Mouse (Mus musculus) liver, embryonic 16.5 days (tissue): Measurements from ENCODE around the gene Srpk2. TPM values are rescaled to one million over a fixed set of nuclear protein-coding genes. Genes with fewer than 3 reads are reported as not detected.

Source experiments
- ATAC-seq: fragments of 200-750 bp; cut with Nextera tagmentation; 2 replicates; pipeline ENCODE4 v1.8.0; 2017; ENCODE audit warnings: low read depth, mild to moderate bottlenecking, moderate number of reproducible peaks, moderate library complexity
- H3K27ac ChIP-seq: fragments of 300-500 bp; sonication (generic); 2 replicates; pipeline ENCODE4 v1.5.1; 2014; ENCODE audit warnings: mild to moderate bottlenecking, low read length
- H3K27me3 ChIP-seq: fragments of 300-500 bp; sonication (generic); 2 replicates; pipeline ENCODE4 v1.6.1; 2014; ENCODE audit warnings: low read depth, low read length, mixed read lengths; ENCODE audit not compliant: control insufficient read depth, insufficient read depth
- H3K36me3 ChIP-seq: fragments of 300-500 bp; sonication (generic); 2 replicates; pipeline ENCODE4 v1.6.1; 2014; ENCODE audit warnings: mild to moderate bottlenecking; ENCODE audit not compliant: control insufficient read depth, insufficient read depth
- H3K4me1 ChIP-seq: fragments of 300-500 bp; sonication (generic); 2 replicates; pipeline ENCODE4 v1.6.1; 2014; ENCODE audit warnings: low read depth, low read length, mixed read lengths; ENCODE audit not compliant: control insufficient read depth
- H3K4me2 ChIP-seq: fragments of 300-500 bp; sonication (generic); 2 replicates; pipeline ENCODE4 v1.6.1; 2014; ENCODE audit warnings: low read depth, low read length, mixed read lengths
- H3K4me3 ChIP-seq: fragments of 300-500 bp; sonication (generic); 2 replicates; pipeline ENCODE4 v1.5.1; 2014; ENCODE audit warnings: low read depth, mild to moderate bottlenecking, low read length
- H3K9ac ChIP-seq: fragments of 300-500 bp; sonication (generic); 2 replicates; pipeline ENCODE4 v1.6.1; 2014; ENCODE audit warnings: low read depth, low read length
- H3K9me3 ChIP-seq: fragments of 300-500 bp; sonication (generic); replicated peaks from 2 replicates; pipeline ENCODE4 v1.6.1; 2016; ENCODE audit warnings: low read length; ENCODE audit not compliant: control insufficient read depth
- WGBS: fragments of 180-500 bp; shearing (Covaris S2); extraction: QIAGEN DNeasy Blood & Tissue Kit; methylation state at CpG from one replicate; pipeline ENCODE4 v1.1.7; 2014; ENCODE audit not compliant: insufficient replicate concordance; 5-methylcytosine and 5-hydroxymethylcytosine counted together
- polyA plus RNA-seq: library from polyadenylated mRNA; unstranded; fragments of >200 nt; fragmentation: Nextera tagmentation; extraction: Ambion mirVana; gene quantifications from 2 replicates; pipeline ENCODE4 v1.2.1, GENCODE M21; 2015

Gene Srpk2
- polyA plus RNA-seq, 1 experiment from 2014 or later, result 6.6 TPM

- ATAC-seq, result no peak
- WGBS, result 0% methylated on average over 1 of the region's 1 CpGs
- Histone ChIP-seq H3K4me1 (no peaks in the 10 kb centered on the region), H3K36me3 (no peaks in the 10 kb centered on the region), H3K4me2 (no peak overlapping the region), H3K27ac (no peak overlapping the region), H3K27me3 (no peaks in the 10 kb centered on the region), H3K9ac (no peak overlapping the region), H3K4me3 (no peak overlapping the region), H3K9me3 (no peaks in the 10 kb centered on the region)
Observed at GRCm38 (mm10) chr5:23631490-23631889, 52.9 kb downstream of the Srpk2 start.

- no peak overlapping the region for H3K27ac ChIP-seq
- no peaks in the 10 kb centered on the region for H3K4me1 ChIP-seq
- H3K27me3 ChIP-seq, result no peaks in the 10 kb centered on the region
- H3K4me2 ChIP-seq, result no peak overlapping the region
- no peak overlapping the region for H3K4me3 ChIP-seq
- 65% methylated on average over 5 of the region's 5 CpGs for WGBS
- H3K9ac ChIP-seq, result no peak overlapping the region
- H3K36me3 ChIP-seq, result no peaks in the 10 kb centered on the region
- ATAC-seq, result no peak
- no peaks in the 10 kb centered on the region for H3K9me3 ChIP-seq
Observed at GRCm38 (mm10) chr5:23627221-23627620, 57.2 kb downstream of the Srpk2 start.

GRCm38 (mm10) chr5:23626173-23626572 is 58.2 kb downstream of the Srpk2 start:
- WGBS, result 57% methylated on average over 2 of the region's 2 CpGs
- no peak for ATAC-seq
- no peaks in the 10 kb centered on the region for H3K27me3 ChIP-seq
- no peak overlapping the region for H3K4me3 ChIP-seq
- no peaks in the 10 kb centered on the region for H3K36me3 ChIP-seq
- no peaks in the 10 kb centered on the region for H3K9me3 ChIP-seq
- no peak overlapping the region for H3K4me2 ChIP-seq
- H3K9ac ChIP-seq, result no peak overlapping the region
- H3K4me1 ChIP-seq, result no peaks in the 10 kb centered on the region
- H3K27ac ChIP-seq, result no peak overlapping the region

- H3K4me2 ChIP-seq, result no peak overlapping the region
- no peak overlapping the region for H3K4me3 ChIP-seq
- no peaks in the 10 kb centered on the region for H3K9me3 ChIP-seq
- H3K27ac ChIP-seq, result no peak overlapping the region
- no peaks in the 10 kb centered on the region; the same call in 1 of the 2 replicates for H3K4me1 ChIP-seq
- ATAC-seq, result no peak
- no peaks in the 10 kb centered on the region for H3K36me3 ChIP-seq
- H3K27me3 ChIP-seq, result no peaks in the 10 kb centered on the region
- H3K9ac ChIP-seq, result no peak overlapping the region
- WGBS, result 56% methylated on average over 8 of the region's 8 CpGs
Observed at GRCm38 (mm10) chr5:23620621-23621020, 63.8 kb downstream of the Srpk2 start.

GRCm38 (mm10) chr5:23618656-23619055 is 65.8 kb downstream of the Srpk2 start:
- 68% methylated on average over 7 of the region's 7 CpGs for WGBS
- H3K36me3 ChIP-seq, result no peaks in the 10 kb centered on the region
- H3K27ac ChIP-seq, result no peak overlapping the region
- H3K4me3 ChIP-seq, result no peak overlapping the region
- no peaks in the 10 kb centered on the region; the same call in 1 of the 2 replicates for H3K4me1 ChIP-seq
- no peaks in the 10 kb centered on the region for H3K27me3 ChIP-seq
- no peaks in the 10 kb centered on the region for H3K9me3 ChIP-seq
- no peak for ATAC-seq
- no peak overlapping the region for H3K9ac ChIP-seq
- H3K4me2 ChIP-seq, result no peak overlapping the region

GRCm38 (mm10) chr5:23617104-23617415 is 67.4 kb downstream of the Srpk2 start:
- Histone ChIP-seq H3K4me3 (peak overlapping the region; percentile 62), H3K9me3 (no peaks in the 10 kb centered on the region), H3K9ac (peak overlapping the region; percentile 62), H3K27ac (peak overlapping the region; percentile 77), H3K27me3 (no peaks in the 10 kb centered on the region), H3K36me3 (no peaks in the 10 kb centered on the region), H3K4me2 (peak overlapping the region; percentile 69), H3K4me1 (no peaks in the 10 kb centered on the region; the same call in 1 of the 2 replicates)
- ATAC-seq, result peak; percentile 25; the same call in 1 of the 2 replicates
- WGBS, result 11% methylated on average over 5 of the region's 5 CpGs

- H3K36me3 ChIP-seq, result no peaks in the 10 kb centered on the region
- ATAC-seq, result peak; percentile 86
- peak overlapping the region; percentile 63 for H3K4me3 ChIP-seq
- peak overlapping the region; percentile 69 for H3K4me2 ChIP-seq
- H3K4me1 ChIP-seq, result no peaks in the 10 kb centered on the region; the same call in 1 of the 2 replicates
- H3K9me3 ChIP-seq, result no peaks in the 10 kb centered on the region
- H3K27me3 ChIP-seq, result no peaks in the 10 kb centered on the region
- WGBS, result 6% methylated on average over 11 of the region's 11 CpGs
- H3K9ac ChIP-seq, result peak overlapping the region; percentile 62
- peak overlapping the region; percentile 77 for H3K27ac ChIP-seq
Observed at GRCm38 (mm10) chr5:23616270-23617103, 67.9 kb downstream of the Srpk2 start.

GRCm38 (mm10) chr5:23615586-23616269 is 68.7 kb downstream of the Srpk2 start:
- peak overlapping the region; percentile 63 for H3K4me3 ChIP-seq
- H3K9ac ChIP-seq, result peak overlapping the region; percentile 49
- H3K36me3 ChIP-seq, result no peaks in the 10 kb centered on the region
- peak overlapping the region; percentile 74 for H3K27ac ChIP-seq
- ATAC-seq, result peak; percentile 47
- no peaks in the 10 kb centered on the region for H3K9me3 ChIP-seq
- no peaks in the 10 kb centered on the region for H3K27me3 ChIP-seq
- 12% methylated on average over 5 of the region's 5 CpGs for WGBS
- peak overlapping the region; percentile 69 for H3K4me2 ChIP-seq
- no peaks in the 10 kb centered on the region; the same call in 1 of the 2 replicates for H3K4me1 ChIP-seq

GRCm38 (mm10) chr5:23612856-23613255 is 71.6 kb downstream of the Srpk2 start:
- WGBS, result 78% methylated on average over 3 of the region's 3 CpGs
- Histone ChIP-seq H3K27ac (no peak overlapping the region), H3K4me2 (no peak overlapping the region), H3K9me3 (no peaks in the 10 kb centered on the region), H3K27me3 (no peaks in the 10 kb centered on the region), H3K9ac (no peak overlapping the region), H3K36me3 (no peaks in the 10 kb centered on the region), H3K4me3 (no peak overlapping the region), H3K4me1 (no peaks in the 10 kb centered on the region; the same call in 1 of the 2 replicates)
- ATAC-seq, result no peak
